Mouse (Mus musculus): Measurements from ENCODE around the gene Olfr31.

Gene Olfr31
- long read RNA-seq, experiment 1, result 0 reads
- long read RNA-seq, experiment 2, result 0 reads

DNA sequence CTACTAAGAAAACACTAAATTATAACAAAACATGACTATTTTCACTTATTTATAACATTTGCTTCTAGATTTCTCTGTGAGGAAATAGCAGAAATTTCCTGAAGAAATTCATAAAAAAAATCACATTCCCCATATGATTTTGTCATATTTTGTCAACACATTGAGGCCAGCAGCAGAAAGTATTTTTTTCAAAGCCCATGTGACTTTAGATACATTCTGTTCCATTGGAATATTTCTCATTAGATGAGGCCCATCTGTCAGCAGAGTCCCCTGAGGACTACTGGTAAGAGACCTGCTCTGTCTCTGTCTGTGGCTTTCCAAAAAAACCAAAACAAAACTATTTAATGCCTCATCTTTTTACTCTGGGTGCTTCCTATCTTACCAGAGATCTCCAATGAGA, at the start of gene Olfr31:
TSS of gene Olfr31 (plus strand) at position 301 of the 400 bp plus-strand sequence.
- intact Hi-C loops (cut with DNase I), result no loop called here

DNA sequence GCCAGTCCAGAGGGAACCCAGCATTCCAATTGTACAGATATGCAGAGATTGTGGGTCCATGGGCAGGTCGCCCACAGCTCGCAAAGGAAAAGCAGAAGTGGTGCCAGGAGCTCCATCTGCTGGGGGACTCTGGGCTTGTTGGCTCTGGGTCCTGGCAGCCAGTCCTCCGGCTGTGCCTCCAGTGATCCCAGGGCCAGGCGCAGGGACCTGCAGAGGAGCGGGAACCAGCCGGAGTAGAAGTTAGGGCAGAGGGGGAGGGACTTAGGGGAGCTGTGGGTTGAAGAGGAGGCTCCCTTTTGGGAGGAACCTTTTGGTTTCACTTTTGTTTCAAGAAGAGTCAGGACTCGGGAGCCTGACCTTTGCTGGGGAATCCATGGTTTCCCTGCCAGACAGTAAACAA, 28.2 kb upstream of the Olfr31 start:
- intact Hi-C loops (cut with DNase I), result no loop called here

DNA sequence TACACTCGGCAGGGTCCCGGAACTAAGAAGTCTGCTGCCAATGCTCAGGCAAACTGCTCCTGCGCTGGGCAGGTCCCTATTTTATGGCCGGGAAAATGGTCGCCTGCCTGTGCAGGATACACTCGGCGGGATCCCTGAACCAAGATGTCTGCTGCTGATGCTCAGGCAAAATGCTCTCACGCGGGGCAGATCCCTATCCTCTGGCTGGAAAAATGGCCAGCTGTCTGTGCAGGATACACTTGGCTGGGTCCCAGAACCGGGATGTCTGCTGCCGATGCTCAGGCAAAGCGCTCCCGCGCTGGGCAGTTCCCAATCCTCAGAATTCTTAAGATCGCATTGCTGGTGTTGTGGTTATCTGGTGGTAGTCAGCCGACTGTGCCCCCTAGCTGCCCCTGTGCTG, 13.7 kb upstream of the Olfr31 start:
- intact Hi-C loops (cut with DNase I), result no loop called here

DNA sequence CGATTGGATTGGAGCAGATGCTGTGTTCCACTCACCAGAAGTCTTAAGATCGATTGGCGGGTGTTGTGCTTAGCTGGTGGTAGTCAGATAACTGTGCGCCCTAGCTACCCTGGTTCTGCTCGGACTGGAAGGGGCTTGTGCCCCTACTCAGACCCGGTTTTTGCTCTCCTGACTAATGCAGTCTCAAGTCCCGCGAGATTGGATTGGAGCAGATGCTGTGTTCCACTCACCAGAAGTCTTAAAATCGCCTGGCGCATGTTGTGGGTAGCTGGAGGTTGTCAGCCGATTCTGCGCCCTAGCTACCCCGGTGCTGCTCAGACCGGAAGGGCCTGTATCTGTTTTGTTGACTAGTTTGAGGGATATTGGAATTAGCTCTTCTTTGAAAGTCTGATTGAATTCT, 13.2 kb upstream of the Olfr31 start:
- intact Hi-C loops (cut with DNase I), result no loop called here

DNA sequence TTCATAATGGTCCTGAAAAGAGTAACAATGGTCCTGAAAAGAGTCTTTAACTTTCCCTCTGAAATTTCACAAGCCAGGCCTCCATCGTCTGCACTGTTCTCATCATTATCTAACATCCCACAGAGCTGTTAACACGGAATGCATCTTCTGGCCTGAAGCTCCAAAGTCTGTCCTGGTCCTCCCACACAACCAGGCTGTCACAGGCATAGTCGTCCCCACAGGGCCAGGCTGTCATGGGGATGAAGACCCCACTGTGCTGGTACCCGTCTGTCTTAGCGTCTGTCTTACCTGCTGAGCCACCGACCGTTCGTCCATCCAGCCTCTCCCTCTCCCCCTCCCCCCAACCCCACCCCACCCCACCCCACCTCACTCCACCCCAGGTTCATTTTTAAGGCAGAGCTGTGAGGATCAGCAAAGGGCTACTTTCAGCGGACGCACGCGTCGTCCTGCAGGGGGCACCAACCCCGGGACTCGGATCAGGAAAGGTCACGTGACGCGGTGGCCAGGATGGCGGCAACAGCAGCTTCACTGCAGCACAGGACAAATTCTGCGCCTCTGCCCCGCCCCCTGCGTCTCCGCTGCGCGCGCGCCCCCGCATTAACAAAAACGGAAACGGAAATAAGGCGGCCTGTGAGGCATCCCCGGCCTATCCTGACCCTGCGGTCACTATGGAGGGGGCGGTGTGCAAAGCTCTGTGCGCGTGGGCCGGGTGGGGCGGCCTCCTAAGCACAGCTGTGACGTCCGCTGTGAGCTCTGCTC, 22.7 kb downstream of the Olfr31 start:
- intact Hi-C loops (cut with DNase I), result loop anchor here (10.0 kb wide), 1 partner anchor 220 kb away; the partner anchor contains the start of gene Psmd6

DNA sequence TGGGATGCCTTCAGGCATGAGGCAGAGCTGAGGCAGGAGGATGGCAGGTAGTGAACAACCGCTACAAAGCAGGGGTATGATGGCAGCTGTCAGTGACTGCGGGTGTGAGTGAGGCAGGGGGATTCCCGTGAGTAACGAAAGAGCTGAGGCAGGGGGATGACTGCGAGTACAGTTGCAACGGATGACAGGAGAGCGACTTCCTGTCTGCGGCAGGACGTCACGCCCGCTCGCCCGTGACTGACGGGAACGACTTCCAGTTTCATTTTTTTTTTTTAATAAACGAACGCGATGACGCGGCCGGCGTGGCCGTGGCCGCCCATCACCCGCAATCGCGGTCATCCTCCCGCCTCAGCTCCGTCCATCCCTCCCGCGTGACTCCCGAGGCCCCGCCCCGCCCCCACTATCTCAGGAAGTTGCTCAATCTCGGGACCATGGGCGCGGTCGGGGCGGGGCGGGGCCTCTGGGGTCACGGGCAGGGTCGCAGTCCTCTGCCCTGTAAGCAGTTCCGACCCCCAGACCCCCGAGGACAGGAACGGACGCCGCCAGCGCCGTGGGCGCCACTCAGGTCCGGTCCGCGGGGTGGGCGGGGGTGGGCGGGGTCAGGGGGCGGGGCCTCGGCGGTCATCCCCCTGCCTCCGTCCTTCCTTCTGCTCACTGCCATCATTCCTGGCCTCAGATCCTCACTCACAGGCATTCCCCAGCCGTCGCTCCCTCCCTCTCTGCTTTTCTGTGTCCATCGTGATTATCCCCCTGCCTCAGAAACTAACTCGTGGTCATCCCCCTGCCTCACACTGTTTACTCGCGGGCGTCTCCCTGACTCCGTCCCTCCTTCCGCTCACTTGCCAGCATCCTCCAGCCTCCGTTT, 23.6 kb downstream of the Olfr31 start, which contains the start of gene Il3ra:
TSS of gene Il3ra (plus strand) at position 328 of the 865 bp plus-strand sequence.
- intact Hi-C loops (cut with DNase I), result loop anchor here (10.0 kb wide), 1 partner anchor 221 kb away; the partner anchor contains the start of gene Psmd6

DNA sequence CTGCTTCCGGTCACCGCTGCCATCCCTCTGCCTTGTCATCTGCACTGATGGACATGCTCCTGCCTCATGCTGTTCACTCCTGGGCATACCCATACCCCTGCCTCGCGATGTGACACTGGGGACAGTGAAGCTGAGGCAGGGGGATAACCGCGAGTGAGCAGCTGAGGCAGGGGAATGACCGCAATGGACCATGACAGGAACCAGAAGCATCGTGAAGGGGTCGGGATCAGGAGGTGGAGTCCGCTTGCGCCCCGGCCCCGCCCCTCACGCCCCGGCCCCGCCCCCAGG, 24.1 kb downstream of the Olfr31 start:
- intact Hi-C loops (cut with DNase I), result loop anchor here (10.0 kb wide), 1 partner anchor 222 kb away; the partner anchor contains the start of gene Psmd6

DNA sequence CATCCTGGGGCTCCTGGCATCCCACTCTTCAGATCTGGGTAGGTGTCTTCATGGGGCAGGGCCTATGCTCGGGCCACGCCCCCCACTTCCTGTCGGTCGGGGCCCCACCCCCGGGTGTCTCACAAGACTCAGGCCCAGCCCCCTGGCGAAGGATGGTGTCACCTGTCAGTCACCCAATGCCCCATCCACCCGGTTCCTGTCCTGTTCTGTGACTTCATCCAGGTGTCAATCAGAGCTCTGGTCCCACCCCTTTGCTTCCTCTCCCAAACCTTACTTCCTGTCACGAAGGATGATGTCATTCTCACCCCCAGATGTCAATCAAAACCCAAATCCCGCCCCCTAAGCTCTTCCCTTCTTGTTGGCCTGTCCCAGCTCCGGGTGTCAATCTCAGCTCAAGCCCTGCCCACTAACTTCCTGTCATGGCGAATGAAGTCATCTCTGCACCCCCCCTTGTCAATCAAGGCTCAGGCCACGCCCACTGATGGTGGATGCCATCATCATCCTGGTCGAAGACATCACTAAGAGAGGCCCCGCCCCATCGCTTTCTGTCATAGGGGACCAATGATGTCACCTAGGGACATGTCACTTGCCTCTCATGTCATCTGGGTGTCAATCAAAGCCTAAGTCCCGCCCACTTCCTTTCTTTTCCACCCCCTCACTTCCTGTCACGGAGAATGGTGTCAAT, 24.7 kb downstream of the Olfr31 start:
- intact Hi-C loops (cut with DNase I), result loop anchor here (10.0 kb wide), 1 partner anchor 222 kb away; the partner anchor contains the start of gene Psmd6

DNA sequence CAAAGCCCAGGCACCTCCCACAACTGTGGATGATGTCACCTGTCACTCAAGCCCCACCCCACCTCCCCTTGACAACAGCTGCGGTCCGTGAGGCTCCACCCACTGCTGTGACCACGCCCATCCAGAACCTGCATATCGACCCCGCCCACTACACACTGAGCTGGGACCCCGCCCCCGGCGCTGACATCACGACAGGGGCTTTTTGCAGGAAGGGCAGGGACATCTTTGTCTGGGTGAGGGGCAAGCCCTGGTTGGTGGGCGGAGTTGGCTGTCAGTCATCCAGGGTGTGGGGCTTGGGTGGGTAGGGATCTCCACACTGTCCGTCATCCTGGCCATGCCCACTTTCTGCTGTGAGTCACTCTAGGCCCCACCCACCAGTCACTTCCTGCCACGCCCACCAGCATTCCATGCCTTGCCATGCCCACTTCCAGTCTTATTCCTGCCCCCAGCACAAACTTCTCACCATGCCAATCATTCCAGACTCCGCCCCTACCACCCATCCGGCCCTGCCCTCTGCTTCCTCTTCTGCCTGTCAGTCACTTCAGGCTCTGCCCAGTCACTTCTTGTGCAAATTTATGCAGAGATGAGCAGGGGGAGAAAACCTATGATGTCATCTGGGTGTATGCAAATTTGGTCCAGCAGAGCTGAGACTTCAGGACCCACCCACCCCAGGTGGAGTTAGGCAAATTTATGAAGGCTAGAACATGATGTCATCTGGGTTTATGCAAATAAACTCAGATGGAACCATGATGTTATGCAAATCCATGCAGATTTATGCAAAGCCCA, 25.4 kb downstream of the Olfr31 start:
- intact Hi-C loops (cut with DNase I), result loop anchor here (10.0 kb wide), 1 partner anchor 223 kb away; the partner anchor contains the start of gene Psmd6

DNA sequence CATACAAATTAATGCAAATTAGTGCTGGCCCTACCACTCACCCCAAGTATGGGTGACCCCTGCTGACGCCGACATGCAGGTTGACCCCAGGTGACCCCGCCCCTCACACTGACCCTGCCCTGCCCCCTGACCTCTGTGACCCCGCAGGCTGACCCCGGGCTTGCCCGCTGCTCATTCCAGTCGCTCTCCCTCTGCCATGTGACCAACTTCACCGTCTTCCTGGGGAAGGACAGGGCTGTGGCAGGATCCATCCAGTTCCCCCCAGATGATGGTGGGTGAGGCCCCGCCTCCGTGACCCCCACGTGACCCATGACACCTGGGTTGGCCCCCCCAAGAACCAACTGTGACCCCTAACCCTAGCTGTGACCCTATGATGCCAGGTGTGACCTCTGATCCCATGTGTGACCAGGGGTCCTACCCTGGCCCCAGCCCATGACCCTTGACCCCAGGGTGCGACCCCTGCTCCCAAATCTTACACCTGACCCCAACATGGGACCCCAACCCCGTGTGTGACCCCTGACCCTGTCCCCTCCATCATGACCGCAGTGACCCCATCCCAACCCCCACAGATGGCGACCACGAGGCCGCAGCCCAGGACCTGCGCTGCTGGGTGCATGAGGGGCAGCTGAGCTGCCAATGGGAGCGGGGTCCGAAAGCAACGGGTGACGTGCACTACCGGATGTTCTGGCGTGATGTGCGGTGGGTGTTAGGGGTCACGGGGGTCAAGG, 26.2 kb downstream of the Olfr31 start:
- intact Hi-C loops (cut with DNase I), result loop anchor here (10.0 kb wide), 1 partner anchor 224 kb away; the partner anchor contains the start of gene Psmd6

DNA sequence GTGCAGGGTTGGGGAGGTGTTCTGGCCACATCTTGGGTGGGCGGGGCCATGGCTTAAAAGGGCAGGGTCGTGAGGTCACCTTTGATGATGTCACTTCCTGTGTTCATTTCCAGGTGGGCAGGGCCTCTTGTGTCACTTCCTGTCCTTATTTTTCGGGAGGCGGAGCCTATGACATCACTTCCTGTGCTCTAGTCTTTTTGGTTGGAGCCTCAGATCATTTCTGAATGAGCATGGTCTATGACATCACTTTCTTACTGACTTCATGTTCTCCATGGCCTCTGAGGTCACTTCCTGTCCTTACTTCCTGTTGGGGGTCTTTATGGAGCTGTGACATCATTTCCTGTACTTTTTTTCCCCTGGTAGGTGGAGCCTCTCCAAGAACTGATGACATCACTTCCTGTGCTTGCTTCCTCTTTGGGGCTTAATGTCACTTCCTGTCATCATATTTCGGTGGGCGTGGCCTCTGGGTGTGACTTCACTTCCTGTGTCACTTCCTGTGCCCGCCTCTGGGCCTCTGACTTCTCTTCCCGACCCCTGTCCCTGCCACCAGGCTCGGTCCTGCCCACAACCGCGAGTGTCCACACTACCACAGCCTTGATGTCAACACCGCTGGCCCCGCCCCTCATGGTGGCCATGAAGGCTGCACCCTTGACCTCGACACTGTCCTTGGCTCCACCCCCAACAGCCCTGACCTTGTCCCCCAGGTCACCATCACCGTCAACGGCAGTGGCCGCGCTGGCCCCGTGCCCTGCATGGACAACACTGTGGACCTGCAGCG, 27.0 kb downstream of the Olfr31 start:
- intact Hi-C loops (cut with DNase I), result loop anchor here (10.0 kb wide), 1 partner anchor 225 kb away; the partner anchor contains the start of gene Psmd6

DNA sequence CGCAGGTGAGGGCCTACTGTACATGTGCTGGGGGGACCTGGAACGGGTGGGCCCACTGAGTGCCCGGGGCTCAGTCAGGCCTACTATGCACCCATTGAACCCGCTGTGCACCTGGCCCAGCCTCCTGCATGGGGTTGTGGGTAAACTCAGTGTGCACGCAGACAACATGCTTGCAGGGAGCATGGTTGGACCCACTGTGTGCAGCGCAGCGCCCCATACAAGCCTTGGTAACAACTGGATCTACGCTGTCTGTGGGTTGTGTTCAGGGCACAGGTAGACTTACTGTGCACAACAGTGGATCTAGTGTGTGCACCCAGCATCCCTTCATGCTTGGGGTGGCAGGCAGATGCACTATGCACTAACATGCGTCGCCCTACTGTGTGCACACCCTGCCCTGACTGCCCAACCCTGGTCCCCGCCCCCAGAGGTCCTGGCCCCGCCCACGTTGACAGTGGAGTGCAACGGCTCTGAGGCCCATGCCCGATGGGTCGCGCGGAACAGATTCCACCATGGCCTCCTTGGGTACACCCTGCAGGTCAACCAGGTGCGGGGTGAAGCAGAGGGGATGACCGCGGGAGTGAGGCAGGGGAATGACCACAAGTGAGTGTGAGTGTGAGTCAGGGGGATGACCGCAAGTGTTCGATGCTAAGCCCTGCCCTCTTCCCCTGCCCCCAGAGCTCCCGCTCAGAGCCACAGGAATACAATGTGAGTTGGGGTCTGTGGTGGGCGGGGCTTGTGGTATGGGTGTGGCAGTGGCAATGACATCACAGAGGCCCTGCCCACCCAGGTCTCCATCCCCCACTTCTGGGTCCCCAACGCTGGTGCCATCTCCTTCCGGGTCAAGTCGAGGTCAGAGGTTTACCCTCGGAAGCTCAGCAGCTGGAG, 27.9 kb downstream of the Olfr31 start:
- intact Hi-C loops (cut with DNase I), result no loop called here

DNA sequence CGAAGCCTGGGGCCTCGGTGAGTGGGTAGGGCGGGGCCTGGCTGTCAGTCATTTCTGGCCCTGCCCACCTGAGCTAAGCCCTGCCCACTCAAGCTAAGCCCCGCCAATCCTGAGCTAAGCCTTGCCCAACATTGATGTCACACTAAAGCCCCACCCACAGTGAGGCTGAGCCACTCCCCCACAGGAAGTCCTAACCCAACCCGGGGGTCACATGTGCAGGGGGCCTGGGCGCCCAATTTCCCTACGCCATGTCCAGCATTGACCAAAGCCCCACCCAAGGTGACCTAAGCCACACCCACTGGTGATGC, 28.5 kb downstream of the Olfr31 start:
- intact Hi-C loops (cut with DNase I), result no loop called here

DNA sequence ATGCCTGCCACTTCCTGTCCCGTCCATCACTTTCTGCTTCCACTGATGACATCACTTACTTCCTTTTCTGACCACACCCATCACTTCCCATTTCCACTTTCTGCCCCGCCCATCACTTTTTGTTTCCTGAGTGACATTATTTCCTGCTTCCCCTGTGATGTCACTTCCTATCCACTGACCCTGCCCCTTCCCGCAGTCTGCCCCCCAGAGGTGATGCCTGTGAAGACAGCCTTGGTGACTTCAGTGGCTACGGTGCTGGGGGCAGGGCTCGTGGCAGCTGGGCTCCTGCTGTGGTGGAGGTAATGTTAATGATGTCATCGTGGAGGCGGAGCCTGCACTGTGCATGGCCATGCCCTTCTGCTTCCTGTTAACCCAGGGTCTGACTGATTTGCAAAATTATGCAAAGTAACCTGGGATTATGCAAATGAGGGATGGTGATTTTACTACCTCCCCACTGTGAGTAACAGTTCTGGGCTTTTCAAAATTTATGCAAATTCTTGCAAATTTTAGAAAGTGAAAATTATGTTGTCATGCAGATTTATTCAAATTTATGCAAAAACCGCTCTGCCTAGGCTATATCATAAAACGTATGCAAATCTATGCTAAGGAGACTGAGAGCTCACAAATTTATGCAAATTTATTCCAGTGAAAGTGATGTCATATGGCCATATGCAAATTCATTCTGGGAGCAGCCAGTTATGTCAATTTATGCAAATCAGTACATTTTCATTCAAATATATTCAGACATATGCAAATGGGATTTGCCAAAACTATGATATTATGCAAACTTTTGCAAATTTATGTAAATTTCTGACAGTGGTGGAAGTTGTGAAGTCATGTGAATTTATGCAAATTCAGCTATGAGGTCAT, 29.3 kb downstream of the Olfr31 start:
- intact Hi-C loops (cut with DNase I), result no loop called here

DNA sequence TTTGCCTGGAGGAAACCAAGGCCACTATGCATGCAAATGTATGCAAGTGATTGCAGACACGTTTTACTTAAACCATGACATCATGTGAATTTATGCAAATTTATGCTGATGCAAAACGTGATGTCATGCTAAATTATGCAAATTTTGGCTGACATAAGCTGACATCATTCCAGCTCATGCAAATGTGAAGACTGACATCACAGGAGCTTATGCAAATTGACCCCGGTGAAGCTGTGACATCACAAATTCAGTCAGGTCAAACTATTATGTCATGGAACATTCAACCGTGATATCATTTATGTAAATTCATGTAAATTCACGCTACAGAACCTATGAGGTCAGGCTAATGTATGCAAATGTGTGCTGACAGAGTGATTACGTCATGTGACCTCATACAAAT, 30.0 kb downstream of the Olfr31 start:
- intact Hi-C loops (cut with DNase I), result no loop called here

DNA sequence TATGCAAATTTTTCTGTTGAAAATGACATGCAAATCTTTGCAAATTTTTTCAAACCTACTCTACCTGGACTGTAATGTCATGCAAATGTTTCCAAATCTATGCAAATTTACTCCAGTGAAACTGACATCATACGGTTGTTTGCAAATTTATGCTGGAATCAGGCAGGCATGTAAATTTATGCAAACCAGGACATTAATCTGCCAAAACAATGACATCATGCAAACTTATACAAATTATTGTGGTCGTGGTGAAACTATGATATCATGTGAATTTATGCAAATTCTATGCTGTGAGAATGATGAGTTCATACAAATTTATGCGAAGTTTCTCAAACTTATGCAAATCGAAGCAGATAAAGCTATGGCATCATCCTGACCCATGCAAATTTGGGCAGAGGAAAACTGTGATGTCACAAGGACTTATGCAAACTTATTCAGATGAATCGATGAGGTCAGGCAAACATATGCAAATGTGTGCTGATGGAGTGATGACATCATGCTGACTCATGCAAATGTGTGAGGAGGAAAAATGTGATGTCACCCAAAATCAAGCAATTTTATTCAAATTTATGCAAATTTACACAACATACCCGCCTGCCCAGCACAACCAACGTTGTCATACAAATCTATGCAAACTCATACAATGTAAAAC, 30.6 kb downstream of the Olfr31 start:
- intact Hi-C loops (cut with DNase I), result no loop called here

Measured in adrenal gland (tissue).